Mouse (Mus musculus): ENCODE results near the gene Ano3.
"Not testable (repeated sequence)": the region's sequence is repeated elsewhere in the genome, so short reads cannot be mapped to it uniquely, and the experiment has no call there.

The Ano3 gene
- long read RNA-seq, experiment 1 = 0 reads
- long read RNA-seq, experiment 2 = 0 reads

DNA sequence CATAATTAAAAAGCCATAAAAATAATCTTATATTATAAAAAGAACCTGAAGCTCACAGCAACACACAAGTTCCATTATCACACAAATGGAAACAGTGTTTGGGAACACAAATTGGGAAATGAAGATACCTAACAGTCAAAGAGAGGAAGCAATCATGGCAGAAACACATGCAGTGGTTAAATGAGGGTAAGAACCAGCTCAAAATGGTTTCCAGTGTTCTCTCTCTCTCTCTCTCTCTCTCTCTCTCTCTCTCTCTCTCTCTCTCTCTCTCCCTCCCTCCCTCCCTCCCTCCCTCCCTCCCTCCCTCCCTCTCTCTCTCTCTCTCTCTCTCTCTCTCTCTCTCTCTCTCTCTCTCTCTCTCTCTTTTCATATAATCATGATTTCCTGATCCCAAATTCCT lies at the start of gene Ano3:
Ano3 (minus strand) TSS at position 101 of the 400 bp plus-strand sequence.
- intact Hi-C loops (cut with DNase I) = not testable (repeated sequence)

DNA sequence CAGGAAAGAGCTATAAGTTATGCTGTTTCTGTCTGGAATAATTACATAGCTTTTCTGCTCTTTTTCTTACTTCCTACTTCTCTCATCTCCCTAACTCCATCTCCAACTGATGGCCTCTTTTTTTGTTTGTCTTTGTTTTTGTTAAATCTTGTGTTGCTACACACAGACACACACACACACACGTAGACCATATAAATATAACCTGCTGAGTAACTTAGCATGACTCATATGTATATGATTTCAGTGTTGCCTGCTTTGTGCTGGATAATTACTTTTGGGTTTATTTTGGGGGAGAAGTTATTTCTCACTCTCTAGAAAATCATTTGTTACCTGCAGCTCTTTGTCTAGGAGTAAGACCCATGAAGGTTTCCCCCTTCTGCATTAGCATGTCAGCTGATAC lies 39.3 kb upstream of the Ano3 start:
- intact Hi-C loops (cut with DNase I) = no loop called here

DNA sequence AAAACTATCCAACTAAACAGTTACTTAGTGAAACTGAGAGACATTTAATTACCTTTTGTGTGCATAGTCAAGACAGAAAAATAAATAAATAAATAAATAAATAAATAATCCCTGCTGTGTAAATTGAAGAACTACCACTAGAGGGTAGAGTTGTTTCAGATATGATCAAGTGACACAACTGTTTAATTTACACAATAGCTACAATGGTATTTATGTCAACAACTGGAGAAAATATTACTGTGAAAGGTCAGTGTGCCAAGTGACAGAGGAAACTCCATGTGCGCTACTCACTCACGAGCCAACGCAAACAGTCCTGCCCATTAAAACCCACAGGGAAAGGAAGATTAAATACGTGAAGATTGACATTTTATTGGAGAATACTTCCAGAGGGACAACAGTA lies 38.8 kb upstream of the Ano3 start:
- intact Hi-C loops (cut with DNase I) = no loop called here

DNA sequence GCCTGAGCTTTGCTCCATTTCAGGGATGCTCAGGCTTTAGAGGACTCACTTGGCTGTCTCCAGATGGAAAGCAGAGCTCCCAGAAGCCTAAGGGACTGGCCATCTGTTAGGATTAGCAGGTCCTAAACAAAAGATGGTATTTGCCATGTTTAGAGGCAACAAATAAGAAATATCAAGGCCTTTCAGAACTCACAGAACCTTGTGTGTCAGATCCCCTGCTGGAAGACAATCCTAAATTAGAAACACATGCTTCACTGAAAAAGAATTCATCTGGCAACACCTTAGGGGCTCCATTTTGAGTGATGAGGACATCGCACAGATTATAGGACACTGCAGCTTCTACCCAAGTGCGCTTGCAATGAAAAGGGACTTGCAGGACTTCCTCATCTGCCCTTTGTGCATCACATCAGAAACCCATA lies 35.1 kb upstream of the Ano3 start:
- intact Hi-C loops (cut with DNase I) = no loop called here

DNA sequence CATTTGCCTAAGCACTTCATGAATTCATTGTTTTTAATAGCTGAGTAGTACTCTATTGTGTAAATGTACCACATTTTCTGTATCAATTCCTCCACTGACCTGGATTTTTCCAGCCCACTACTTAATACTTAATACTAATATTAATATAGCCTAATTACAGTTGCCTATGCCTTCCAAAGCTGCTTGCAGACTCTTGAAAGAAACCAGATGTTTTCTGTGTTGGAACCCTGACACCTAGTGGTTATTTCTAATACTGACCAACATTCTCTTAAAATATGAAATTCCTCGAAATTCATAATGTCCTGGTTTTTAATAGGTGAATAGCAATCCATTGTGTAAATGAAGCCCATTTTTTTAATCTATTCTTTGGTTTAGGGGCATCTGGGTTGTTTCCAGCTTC lies 31.0 kb upstream of the Ano3 start:
- intact Hi-C loops (cut with DNase I) = loop anchor here (1.0 to 5.0 kb wide), 2 partner anchors 318 to 754 kb away; no protein-coding TSS in a partner anchor

DNA sequence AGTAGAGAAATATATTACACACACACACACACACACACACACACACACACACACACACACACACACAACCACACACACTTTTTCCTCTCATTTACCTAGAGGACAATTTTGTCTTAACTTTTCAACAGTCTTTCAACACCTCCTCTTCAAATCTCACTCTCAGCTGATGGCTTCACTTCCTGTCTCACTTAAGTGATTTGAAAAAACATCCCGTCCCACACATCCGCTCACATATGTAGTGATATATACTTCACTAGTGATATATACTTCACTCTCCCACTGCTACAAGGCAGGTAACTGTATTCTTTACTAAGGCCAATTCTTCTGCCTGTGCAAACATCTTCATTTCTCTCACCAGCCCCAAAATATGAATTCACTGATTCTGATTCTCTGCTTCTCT lies 28.9 kb upstream of the Ano3 start:
- intact Hi-C loops (cut with DNase I) = loop anchor here (5.0 kb wide), 1 partner anchor 752 kb away; no protein-coding TSS in a partner anchor

DNA sequence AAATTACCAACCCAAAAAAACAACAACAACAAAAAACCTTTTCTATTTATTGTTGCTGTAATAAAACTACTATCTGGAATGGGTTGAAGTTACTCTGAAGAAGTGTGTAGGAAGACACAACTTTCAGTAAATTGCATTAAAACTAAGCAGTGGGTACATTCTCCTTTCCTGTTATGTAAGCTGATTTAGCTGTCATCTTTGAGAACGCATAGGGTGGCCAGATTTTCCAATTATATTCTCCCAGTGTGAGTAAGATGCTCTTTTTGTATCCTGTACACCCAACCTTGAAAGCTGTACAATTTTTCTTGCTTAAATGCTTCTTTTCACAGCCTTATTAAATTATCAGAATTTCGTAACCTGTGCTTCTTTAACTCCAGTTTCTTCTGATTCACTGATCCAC lies 26.1 kb upstream of the Ano3 start:
- intact Hi-C loops (cut with DNase I) = no loop called here

DNA sequence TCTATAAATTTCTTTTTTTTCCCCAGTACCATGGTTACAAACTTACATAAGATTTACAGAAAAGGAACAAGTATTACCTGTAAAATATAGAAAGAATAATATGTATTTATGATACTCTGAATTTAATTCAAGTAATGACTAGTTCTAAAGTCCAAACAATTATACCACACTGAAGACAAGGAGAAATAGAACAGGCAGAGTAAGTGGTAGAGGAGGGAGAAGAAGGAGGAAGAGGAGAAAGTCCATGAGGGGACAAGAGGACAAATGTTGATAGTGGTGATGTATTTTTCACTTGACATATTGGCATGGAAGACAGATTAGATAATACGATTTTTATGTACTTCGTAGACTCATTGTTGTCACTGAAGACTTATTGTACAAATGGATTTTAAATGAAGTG lies 19.4 kb upstream of the Ano3 start:
- intact Hi-C loops (cut with DNase I) = no loop called here

DNA sequence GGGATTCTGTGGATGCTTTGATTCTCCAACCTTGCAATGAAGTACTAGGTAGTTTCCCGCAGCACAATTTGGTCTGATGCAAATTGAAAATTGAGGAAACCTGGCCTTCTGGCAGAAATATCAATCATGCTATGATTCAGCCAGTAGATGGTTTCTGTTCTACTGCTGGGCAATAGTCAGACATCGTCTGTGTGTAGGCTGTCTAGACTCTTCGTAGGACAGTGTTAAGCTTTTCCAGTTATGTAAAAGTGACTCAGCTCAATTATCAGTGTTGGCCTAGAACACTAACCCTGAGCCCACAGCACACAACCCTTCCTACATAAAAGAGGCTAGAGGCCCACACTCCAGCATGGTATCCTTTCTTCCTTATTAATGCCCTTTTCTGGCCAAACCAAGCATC lies 14.7 kb upstream of the Ano3 start:
- intact Hi-C loops (cut with DNase I) = no loop called here

DNA sequence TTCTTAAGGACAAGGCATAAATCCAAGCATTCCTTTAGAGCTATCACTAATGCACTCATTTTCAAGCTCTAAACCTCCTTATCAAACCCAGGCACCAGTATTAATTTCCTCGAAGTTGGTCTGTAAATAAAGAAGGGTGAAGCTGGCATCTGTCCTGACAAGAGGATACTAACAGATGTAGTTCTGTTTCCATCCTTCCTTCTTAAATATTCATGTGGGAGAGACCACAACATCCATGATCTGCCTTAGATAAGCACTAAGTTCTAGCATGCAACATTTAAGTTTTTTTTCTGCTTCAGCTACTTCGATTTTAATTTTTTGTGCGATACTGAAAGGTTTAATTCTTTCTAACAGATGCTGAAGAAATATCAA lies 305 bp downstream of the Ano3 start:
- intact Hi-C loops (cut with DNase I) = no loop called here

DNA sequence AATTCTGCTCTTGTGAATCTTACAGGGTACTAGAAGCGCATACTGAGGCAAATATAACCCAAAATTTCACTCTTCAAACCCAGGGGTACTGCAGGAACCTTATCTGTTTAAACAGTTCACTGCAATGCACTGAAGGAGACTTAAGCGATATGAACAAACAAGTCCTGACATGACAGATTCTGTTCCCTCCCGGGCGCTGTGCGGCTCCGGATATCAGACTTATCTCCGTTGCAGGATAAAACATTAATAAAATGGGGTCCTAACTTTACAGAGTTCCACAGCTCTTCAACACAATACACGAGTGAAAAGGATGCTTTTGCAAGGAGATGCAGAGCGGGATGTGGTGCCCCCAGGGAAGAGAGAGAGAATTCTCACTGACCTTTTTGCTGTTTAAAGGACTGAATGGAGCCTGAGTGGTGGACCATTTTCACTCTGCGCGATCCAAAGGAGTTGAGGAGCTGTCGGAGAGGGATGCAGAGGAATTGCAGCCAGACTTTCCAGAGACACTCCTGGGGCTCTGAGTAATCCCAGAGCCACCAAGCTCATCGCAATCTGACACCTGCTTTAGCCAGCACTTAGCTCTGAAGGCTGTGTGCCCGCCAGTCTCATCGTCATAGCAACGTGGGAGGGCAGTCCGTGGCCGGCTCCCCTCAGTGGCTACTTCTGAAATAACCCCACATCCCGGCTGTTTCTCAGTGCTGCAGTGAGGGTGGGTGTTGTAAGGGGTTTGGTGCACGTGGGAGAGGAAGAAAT lies 868 bp downstream of the Ano3 start:
- intact Hi-C loops (cut with DNase I) = no loop called here

DNA sequence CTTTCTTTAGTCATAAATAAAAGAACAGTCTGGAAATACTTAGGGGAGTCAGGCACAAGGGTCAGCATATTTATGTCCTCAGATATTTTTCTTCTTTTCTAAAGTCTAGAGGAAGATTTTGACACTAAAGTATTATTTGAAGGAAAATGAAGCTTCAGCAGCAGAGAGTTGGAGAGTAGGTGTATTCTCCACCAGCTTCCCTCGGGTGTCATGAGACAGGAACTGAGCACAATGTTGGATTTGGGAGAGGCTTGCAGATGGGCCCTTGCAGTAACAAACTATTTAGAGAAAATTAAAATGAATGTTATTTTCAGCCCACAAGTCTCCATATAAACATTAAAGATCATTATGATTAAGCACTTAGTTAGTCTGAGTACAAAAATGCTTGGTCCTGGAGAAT lies 5.6 kb downstream of the Ano3 start:
- intact Hi-C loops (cut with DNase I) = no loop called here

DNA sequence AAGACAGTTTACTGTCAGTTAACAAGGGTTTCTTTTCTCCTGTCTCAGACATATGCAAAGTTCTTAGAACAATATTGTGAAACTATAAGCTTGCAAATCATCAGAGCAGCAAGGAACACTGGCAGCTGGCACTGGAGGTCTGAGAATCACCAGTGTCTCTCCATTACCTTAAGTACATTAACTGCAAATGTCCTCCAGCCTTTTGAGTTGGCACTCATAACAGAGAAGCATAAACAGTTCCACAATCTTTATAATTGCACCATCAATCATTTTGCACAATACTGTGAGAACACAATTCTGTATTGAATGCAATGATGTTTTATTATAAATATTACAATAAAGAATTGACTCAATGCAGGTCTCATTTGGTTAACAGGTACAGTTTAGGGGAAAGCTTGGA lies 15.0 kb downstream of the Ano3 start:
- intact Hi-C loops (cut with DNase I) = no loop called here

DNA sequence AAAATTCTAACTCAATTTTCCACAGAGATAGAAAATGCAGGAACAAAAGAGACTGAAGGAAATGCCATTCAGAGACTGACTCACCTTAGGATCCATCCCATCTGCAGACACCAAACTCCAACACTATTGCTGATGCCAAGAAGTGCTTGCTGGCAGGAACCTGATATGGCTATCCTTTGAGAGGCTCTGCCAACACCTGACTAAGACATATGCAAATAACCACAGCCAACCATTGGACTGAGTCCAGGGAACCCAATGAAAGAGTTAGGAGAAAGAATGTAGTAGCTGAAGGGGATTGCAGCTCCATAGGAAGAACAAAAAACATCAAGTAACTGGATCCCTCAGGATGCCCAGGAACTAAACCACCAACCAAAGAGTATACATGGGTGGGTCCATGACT lies 21.6 kb downstream of the Ano3 start:
- intact Hi-C loops (cut with DNase I) = no loop called here

DNA sequence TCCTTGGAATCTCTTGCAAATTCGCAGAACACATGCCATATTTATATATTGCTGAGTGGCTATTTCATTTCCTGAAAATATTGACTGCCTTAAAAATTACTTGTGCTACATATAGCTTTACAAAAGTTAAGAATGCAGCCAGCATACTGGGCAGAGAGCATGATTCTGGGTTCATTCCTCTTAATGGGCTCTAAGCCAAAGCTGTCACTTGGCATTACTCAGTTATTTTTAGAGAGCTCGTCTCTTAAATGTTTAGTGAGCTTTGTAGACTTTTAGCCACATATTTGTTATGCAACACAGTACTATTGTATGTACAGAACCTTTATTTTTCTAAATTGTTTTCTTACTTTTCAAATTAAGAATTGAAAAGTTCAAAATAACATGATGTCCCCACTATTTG lies 41.2 kb downstream of the Ano3 start:
- intact Hi-C loops (cut with DNase I) = no loop called here

DNA sequence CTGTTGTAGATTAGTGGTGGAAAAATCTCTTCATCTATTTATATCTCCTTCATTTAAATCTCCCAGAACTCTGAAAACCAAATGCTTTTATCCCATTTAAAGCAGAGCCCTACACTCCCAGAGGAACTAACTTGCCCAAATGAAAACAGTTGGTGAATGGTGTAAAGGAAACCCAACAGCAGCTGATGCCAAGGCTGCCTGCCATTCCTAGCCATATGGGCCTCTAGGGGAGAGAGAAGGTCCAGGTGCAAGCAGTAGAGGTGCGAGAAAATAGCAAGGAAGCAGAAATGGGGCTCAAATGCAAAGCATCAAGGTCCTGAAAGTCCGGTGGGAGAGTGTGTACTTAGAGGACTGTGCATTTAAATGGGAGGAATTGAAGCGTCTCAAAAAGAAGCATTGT lies 44.2 kb downstream of the Ano3 start:
- intact Hi-C loops (cut with DNase I) = no loop called here

DNA sequence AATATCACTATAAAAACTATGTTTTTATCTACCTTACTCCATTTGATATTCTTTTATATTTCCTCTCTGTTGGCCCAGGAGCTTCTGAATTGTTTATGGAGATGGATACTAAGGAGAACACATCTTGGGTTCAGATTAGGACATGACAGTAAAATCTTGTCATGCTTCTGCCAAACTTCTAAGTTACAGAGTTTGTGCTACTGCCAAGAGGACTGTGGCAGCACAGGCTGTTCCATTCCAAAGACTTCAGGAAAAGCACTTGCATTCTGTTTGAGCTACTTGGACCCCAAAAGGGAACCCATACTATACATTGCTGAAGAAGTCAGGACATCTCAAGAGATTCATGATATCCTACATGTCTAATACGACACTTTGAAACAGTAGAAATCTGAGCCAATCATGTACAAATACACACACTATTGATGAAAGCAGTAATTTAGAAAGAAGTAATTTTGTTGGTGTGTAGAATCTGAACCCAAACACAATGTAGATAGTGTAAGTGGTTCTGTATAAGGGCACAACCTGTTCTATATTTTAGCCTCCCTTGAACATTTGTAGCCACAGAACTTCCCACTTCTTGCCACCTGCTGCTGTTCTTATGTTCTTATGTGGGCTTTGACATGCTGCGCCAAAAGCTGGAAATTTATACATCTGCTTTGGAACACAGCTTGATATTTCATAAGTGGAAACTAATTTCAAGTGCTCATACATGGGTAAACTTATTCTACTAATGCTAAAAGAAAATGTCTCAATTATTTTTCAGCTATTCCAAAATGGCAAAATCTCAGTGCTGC lies 54.0 kb downstream of the Ano3 start:
- intact Hi-C loops (cut with DNase I) = no loop called here

DNA sequence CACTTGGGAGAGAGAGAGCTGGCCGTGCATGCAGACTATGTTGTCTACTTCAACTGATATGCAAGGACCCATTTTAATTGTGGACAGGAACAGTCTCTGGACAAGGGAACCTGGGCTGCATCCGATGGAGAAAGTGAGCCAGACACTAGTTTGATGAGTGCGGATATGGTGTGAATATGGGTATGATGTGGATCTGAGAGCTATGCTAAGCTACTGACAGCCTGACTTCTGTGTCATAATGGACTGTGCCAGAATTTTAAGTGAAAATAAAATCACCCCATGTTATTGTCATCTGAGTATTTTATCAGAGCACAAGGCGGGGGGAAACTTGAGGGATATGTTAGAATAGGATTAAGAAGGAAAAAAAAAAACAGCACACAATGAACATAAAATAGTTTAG lies 79.1 kb downstream of the Ano3 start:
- intact Hi-C loops (cut with DNase I) = no loop called here

DNA sequence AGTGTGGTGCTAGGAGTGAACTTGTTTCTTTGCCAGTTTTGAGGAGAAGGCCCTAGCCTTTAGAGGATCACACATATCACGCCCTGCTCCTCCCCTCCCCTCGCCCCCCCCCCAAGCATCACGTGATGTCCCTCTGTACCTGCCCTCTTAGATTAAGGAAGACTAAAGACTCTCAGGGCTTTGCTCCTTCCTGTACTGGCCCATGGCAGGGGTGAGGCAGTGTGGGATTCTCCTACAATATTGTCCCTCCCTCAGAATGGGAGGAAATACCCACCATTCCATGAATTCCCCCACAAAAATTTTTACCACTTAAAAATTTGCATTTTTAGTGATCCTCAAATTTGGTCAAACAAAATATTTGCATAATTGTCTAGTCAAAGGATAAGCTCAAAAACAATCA lies 85.1 kb downstream of the Ano3 start:
- intact Hi-C loops (cut with DNase I) = no loop called here

DNA sequence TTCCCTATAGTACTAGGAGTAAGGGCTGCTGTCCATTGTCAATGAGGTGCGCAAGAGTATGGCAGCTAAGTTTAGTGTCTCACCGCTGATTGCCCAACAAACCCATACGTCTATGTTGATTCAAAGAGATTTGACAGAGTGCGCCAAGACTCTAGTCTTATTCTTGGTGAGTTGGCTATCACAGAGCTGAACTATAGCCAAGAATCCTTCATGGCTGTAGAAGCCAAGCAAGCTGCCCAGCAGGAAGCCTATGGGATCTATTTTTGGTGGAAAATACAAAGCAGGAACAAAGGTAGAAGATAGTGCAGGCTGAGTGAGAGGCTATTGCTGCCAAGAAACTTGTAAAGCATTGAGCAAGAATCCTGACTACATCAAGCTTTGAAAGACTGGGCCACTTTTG lies 87.3 kb downstream of the Ano3 start:
- intact Hi-C loops (cut with DNase I) = no loop called here

DNA sequence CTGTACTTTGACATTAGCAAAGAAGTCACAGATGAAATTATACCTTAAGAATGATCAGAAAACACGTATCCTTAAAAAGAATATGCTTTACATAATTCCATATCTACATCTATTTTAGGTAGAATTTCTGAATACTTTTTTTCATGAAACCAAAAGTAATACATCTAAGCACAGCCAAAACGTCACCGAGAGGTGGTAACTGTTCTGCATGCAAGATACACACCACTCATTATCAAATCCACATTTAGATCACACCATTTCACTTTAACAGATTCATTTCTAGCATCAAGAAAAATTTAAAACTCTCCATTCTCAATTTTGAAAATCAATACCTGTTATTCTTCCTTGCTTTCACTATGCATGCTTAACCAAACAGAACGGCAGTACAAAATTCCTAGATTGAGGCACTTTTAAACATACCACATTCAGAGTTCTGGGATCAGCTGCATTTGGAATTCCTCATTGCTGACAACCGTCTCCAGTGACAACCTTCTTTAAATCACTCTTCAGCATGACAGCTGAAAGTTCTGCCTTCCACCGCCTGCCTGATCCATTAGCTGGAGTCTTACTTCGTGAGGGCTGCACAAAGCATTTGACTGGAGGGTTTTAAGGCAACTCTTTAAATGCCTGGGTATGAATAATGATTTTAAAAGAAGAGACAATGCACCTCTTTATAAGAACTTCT lies 111.0 kb downstream of the Ano3 start:
- intact Hi-C loops (cut with DNase I) = no loop called here

DNA sequence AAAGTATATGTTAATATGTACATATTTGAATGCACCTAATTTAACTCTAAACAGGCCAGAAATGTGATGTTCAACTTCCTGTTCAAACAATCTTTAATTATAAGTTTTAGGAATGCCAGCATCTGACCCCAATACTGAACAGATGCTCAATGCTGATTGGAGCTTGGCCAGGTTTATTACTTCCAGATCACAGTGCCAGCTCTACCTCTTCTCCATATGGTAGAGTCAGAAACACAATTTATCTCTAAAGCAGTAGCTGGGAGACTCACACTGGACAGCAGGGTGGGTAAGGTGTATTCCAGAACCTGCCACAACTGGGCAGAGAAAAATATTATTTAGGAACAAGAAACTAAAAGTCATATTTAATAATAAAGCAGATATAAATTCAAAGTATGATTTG lies 134.5 kb downstream of the Ano3 start:
- intact Hi-C loops (cut with DNase I) = no loop called here
